Mouse (Mus musculus) cerebellum, adult 2 months (tissue): ENCODE data around the gene Hs3st2. TPM values are rescaled to one million over a fixed set of nuclear protein-coding genes. Genes with fewer than 3 reads are reported as not detected.

Source experiments
- DNase-seq, 2 experiments: peaks; one replicate each; pipeline ENCODE4 v3.0.0; 2021
- H3K27ac ChIP-seq: fragments of 200-500 bp; 2 replicates; pipeline ENCODE4 v1.5.1; 2012; ENCODE audit warnings: low read length, control low read depth, inconsistent platforms; ENCODE audit not compliant: insufficient read depth
- H3K27me3 ChIP-seq: fragments of 200-500 bp; 2 replicates; pipeline ENCODE4 v1.6.1; 2012; ENCODE audit warnings: inconsistent platforms, mild to moderate bottlenecking, low read length, moderate library complexity; ENCODE audit not compliant: control insufficient read depth, insufficient read depth
- H3K4me1 ChIP-seq: fragments of 200-500 bp; 2 replicates; pipeline ENCODE4 v1.6.1; 2011; ENCODE audit warnings: low read length; ENCODE audit not compliant: control insufficient read depth, insufficient read depth
- H3K4me3 ChIP-seq: fragments of 200-500 bp; replicated peaks from 2 replicates; pipeline ENCODE3; 2011; ENCODE audit warnings: mild to moderate bottlenecking, low read depth, low read length, control low read depth; ENCODE audit not compliant: insufficient read depth
- CTCF ChIP-seq: fragments of 200-500 bp; IDR thresholded peaks from 2 replicates; pipeline ENCODE4 v1.5.1; 2011; ENCODE audit warnings: low read depth, mild to moderate bottlenecking, control low read depth, low read length, moderate library complexity, borderline replicate concordance; ENCODE audit not compliant: insufficient read depth
- POLR2A ChIP-seq: fragments of 200-500 bp; IDR thresholded peaks from 2 replicates; pipeline ENCODE4 v1.6.1; 2011; ENCODE audit warnings: low read length, control low read depth, borderline replicate concordance; ENCODE audit not compliant: insufficient read depth
- WGBS: fragments of 180-500 bp; shearing (Covaris S2); methylation state at CpG from one replicate; pipeline ENCODE4 v1.1.7; 2018; 5-methylcytosine and 5-hydroxymethylcytosine counted together
- polyA plus RNA-seq: library from polyadenylated mRNA; depleted of rRNA; stranded (reverse); fragments of >200 nt; gene quantifications from 2 replicates; pipeline ENCODE4 v1.2.3, GENCODE M21; 2012

Hs3st2 gene
- polyA plus RNA-seq, 1 experiment, result 7.1 TPM

- no peak for DNase-seq
- Histone ChIP-seq H3K27ac (no peak overlapping the region), H3K4me3 (no peak overlapping the region), H3K4me1 (no peaks in the 10 kb centered on the region), H3K27me3 (no peaks in the 10 kb centered on the region)
- TF ChIP-seq CTCF (no peak), POLR2A (no peak)
- WGBS, result 60% methylated on average over 4 of the region's 4 CpGs
Measured at GRCm38 (mm10) chr7:121378942-121379341, 12.7 kb upstream of the Hs3st2 start.

- H3K27ac ChIP-seq, result no peak overlapping the region
- 1% methylated on average over 71 of the region's 72 CpGs for WGBS
- TF ChIP-seq POLR2A, result no peak
- no peak for TF ChIP-seq CTCF
- H3K4me3 ChIP-seq, result no peak overlapping the region
- peak in 1 of 2 experiments; percentile 14 for DNase-seq
- no peaks in the 10 kb centered on the region for H3K4me1 ChIP-seq
- peaks cover 1% of the 10 kb centered on the region; the same call in 1 of the 2 replicates for H3K27me3 ChIP-seq
Measured at GRCm38 (mm10) chr7:121391984-121392739, 503 bp downstream of the Hs3st2 start.

GRCm38 (mm10) chr7:121392740-121392993, 1.0 kb downstream of the Hs3st2 start:
- Histone ChIP-seq H3K27me3 (peaks cover 1% of the 10 kb centered on the region; the same call in 1 of the 2 replicates), H3K27ac (no peak overlapping the region), H3K4me3 (no peak overlapping the region), H3K4me1 (no peaks in the 10 kb centered on the region)
- DNase-seq, result no peak
- TF ChIP-seq CTCF (no peak), POLR2A (no peak)
- WGBS, result 0% methylated on average over 26 of the region's 28 CpGs

- no peak for TF ChIP-seq POLR2A
- TF ChIP-seq CTCF, result no peak
- H3K4me3 ChIP-seq, result no peak overlapping the region
- 86% methylated on average over 1 of the region's 1 CpGs for WGBS
- H3K27me3 ChIP-seq, result peaks cover 1% of the 10 kb centered on the region; the same call in 1 of the 2 replicates
- H3K27ac ChIP-seq, result no peak overlapping the region
- H3K4me1 ChIP-seq, result no peaks in the 10 kb centered on the region
- DNase-seq, result no peak
Measured at GRCm38 (mm10) chr7:121393884-121394283, 2.2 kb downstream of the Hs3st2 start.

GRCm38 (mm10) chr7:121394875-121395274, 3.2 kb downstream of the Hs3st2 start:
- DNase-seq, result no peak
- Histone ChIP-seq H3K27me3 (peaks cover 1% of the 10 kb centered on the region; the same call in 1 of the 2 replicates), H3K27ac (no peak overlapping the region), H3K4me1 (no peaks in the 10 kb centered on the region), H3K4me3 (no peak overlapping the region)
- no peak for TF ChIP-seq POLR2A
- no peak for TF ChIP-seq CTCF
- 81% methylated on average over 2 of the region's 2 CpGs for WGBS

GRCm38 (mm10) chr7:121410716-121411506, 19.3 kb downstream of the Hs3st2 start:
- WGBS, result 82% methylated on average over 11 of the region's 11 CpGs
- no peaks in the 10 kb centered on the region for H3K4me1 ChIP-seq
- H3K27ac ChIP-seq, result no peak overlapping the region
- no peak overlapping the region for H3K4me3 ChIP-seq
- TF ChIP-seq CTCF (no peak), POLR2A (no peak)
- no peaks in the 10 kb centered on the region for H3K27me3 ChIP-seq
- DNase-seq, result no peak

- 80% methylated on average over 7 of the region's 7 CpGs for WGBS
- H3K27ac ChIP-seq, result no peak overlapping the region
- TF ChIP-seq POLR2A (no peak), CTCF (no peak)
- no peak overlapping the region for H3K4me3 ChIP-seq
- H3K4me1 ChIP-seq, result no peaks in the 10 kb centered on the region
- no peak for DNase-seq
- H3K27me3 ChIP-seq, result no peaks in the 10 kb centered on the region
Measured at GRCm38 (mm10) chr7:121411507-121411898, 19.8 kb downstream of the Hs3st2 start.

- DNase-seq, result no peak
- Histone ChIP-seq H3K4me1 (no peaks in the 10 kb centered on the region), H3K4me3 (no peak overlapping the region), H3K27me3 (no peaks in the 10 kb centered on the region; the same call in 1 of the 2 replicates), H3K27ac (no peak overlapping the region)
- WGBS, result 85% methylated on average over 6 of the region's 6 CpGs
- TF ChIP-seq CTCF (no peak), POLR2A (no peak)
Measured at GRCm38 (mm10) chr7:121436884-121437283, 45.2 kb downstream of the Hs3st2 start.
